Mouse (Mus musculus) CH12.LX (cell line): ENCODE measurements around the gene Cmc2. TPM values are rescaled to one million over a fixed set of nuclear protein-coding genes. Genes with fewer than 3 reads are reported as not detected.

ENCODE experiments used
- DNase-seq: peaks from one replicate; pipeline ENCODE4 v3.0.0-alpha.2; 2013; ENCODE audit errors: extremely low read depth
- H3K27ac ChIP-seq: 2 replicates; pipeline ENCODE4 v1.5.1; 2012; ENCODE audit warnings: low read depth, mild to moderate bottlenecking, control low read depth, moderate library complexity; ENCODE audit not compliant: insufficient read depth
- H3K27me3 ChIP-seq: replicated peaks from 2 replicates; pipeline ENCODE3; 2012; ENCODE audit warnings: inconsistent platforms
- H3K36me3 ChIP-seq, 2 experiments: replicated peaks in 1 of 2; 2 replicates each; pipeline versions ENCODE3 to v1.6.1; 2012; ENCODE audit warnings: inconsistent platforms in 1 of 2, low read length in 1 of 2, mild to moderate bottlenecking in 1 of 2, mixed read lengths in 1 of 2, moderate library complexity in 1 of 2; ENCODE audit not compliant: control insufficient read depth in 1 of 2, insufficient read depth in 1 of 2
- H3K4me1 ChIP-seq, 2 experiments: 2 replicates each; pipeline ENCODE4 v1.6.1; 2012; ENCODE audit warnings: inconsistent platforms in 1 of 2, moderate library complexity in 1 of 2; ENCODE audit not compliant: insufficient read depth in 2 of 2, control insufficient read depth in 1 of 2
- H3K4me2 ChIP-seq: 2 replicates; pipeline ENCODE4 v1.6.1; 2012; ENCODE audit warnings: low read depth, mild to moderate bottlenecking, control low read depth; ENCODE audit not compliant: poor library complexity, insufficient read depth, severe bottlenecking
- H3K4me3 ChIP-seq, 3 experiments: fragments of 150-350 bp in 1 of 3; sonication (generic) in 1 of 3; replicated peaks in 1 of 3; 2 replicates each; pipeline versions ENCODE3 to v1.5.1; 2011 to 2012; ENCODE audit warnings: low read depth in 2 of 3, low read length in 2 of 3, mild to moderate bottlenecking in 2 of 3, moderate library complexity in 2 of 3, control low read depth in 1 of 3, improper control_type of control experiment in 1 of 3, inconsistent platforms in 1 of 3, mixed read lengths in 1 of 3; ENCODE audit not compliant: poor library complexity in 1 of 3
- H3K79me2 ChIP-seq: replicated peaks from 2 replicates; pipeline ENCODE4 v1.6.1; 2012; ENCODE audit warnings: mild to moderate bottlenecking, moderate library complexity; ENCODE audit not compliant: control insufficient read depth, poor library complexity, insufficient read depth, severe bottlenecking; ENCODE audit errors: extremely low read depth
- H3K9ac ChIP-seq: 2 replicates; pipeline ENCODE4 v1.6.1; 2012; ENCODE audit warnings: low read depth, mild to moderate bottlenecking, control low read depth, moderate library complexity; ENCODE audit not compliant: insufficient read depth
- H3K9me3 ChIP-seq: replicated peaks from 2 replicates; pipeline ENCODE3; 2012; ENCODE audit warnings: low read length, inconsistent platforms, mixed read lengths
- CHD2 ChIP-seq: IDR thresholded peaks from 2 replicates; pipeline ENCODE4 v1.6.1; 2011; ENCODE audit warnings: low read length, improper control_type of control experiment
- CTCF ChIP-seq, 2 experiments: IDR thresholded peaks in 1 of 2; conservative IDR thresholded peaks in 1 of 2; 2 replicates each; pipeline ENCODE4 v1.5.1; 2011 to 2012; ENCODE audit warnings: low read depth in 2 of 2, low read length in 2 of 2, improper control_type of control experiment in 1 of 2, inconsistent platforms in 1 of 2, mild to moderate bottlenecking in 1 of 2, moderate library complexity in 1 of 2
- EP300 ChIP-seq: IDR thresholded peaks from 2 replicates; pipeline ENCODE4 v1.6.1; 2011; ENCODE audit warnings: low read length, improper control_type of control experiment
- ETS1 ChIP-seq: conservative IDR thresholded peaks from 2 replicates; pipeline ENCODE4 v1.6.1; 2012; ENCODE audit warnings: low read depth, mild to moderate bottlenecking, inconsistent platforms, low read length, improper control_type of control experiment, moderate library complexity
- GABPA ChIP-seq: IDR thresholded peaks from 2 replicates; pipeline ENCODE4 v1.6.1; 2012; ENCODE audit warnings: low read depth, low read length, improper control_type of control experiment, inconsistent platforms; ENCODE audit not compliant: insufficient replicate concordance
- IRF4 ChIP-seq: IDR thresholded peaks from 2 replicates; pipeline ENCODE4 v1.6.1; 2014; ENCODE audit warnings: low read depth, mild to moderate bottlenecking, inconsistent platforms, low read length, improper control_type of control experiment
- MAX ChIP-seq: IDR thresholded peaks from 2 replicates; pipeline ENCODE4 v1.6.1; 2011; ENCODE audit warnings: low read length, improper control_type of control experiment
- MAZ ChIP-seq: IDR thresholded peaks from 2 replicates; pipeline ENCODE4 v1.6.1; 2012; ENCODE audit warnings: low read depth, mild to moderate bottlenecking, inconsistent platforms, low read length, improper control_type of control experiment, moderate library complexity
- MEF2A ChIP-seq: IDR thresholded peaks from 2 replicates; pipeline ENCODE4 v1.6.1; 2014; ENCODE audit warnings: low read depth, mild to moderate bottlenecking, inconsistent platforms, low read length, improper control_type of control experiment, borderline replicate concordance
- NRF1 ChIP-seq: IDR thresholded peaks from 2 replicates; pipeline ENCODE4 v1.6.1; 2014; ENCODE audit warnings: low read depth, mild to moderate bottlenecking, inconsistent platforms, low read length, improper control_type of control experiment, moderate library complexity
- POLR2AphosphoS2 ChIP-seq: IDR thresholded peaks from 2 replicates; pipeline ENCODE4 v1.6.1; 2011; ENCODE audit warnings: low read depth, low read length, improper control_type of control experiment
- RCOR1 ChIP-seq: conservative IDR thresholded peaks from 2 replicates; pipeline ENCODE4 v1.6.1; 2012; ENCODE audit warnings: low read depth, mild to moderate bottlenecking, inconsistent platforms, low read length, improper control_type of control experiment
- SIN3A ChIP-seq: IDR thresholded peaks from 2 replicates; pipeline ENCODE4 v1.6.1; 2012; ENCODE audit warnings: low read length, improper control_type of control experiment, inconsistent platforms
- TBP ChIP-seq: conservative IDR thresholded peaks from 2 replicates; pipeline ENCODE4 v1.6.1; 2011; ENCODE audit warnings: low read depth, low read length, improper control_type of control experiment
- ZC3H11A ChIP-seq: IDR thresholded peaks from 2 replicates; pipeline ENCODE4 v1.6.1; 2012; ENCODE audit warnings: low read depth, mild to moderate bottlenecking, inconsistent platforms, low read length, improper control_type of control experiment
- ZKSCAN1 ChIP-seq: IDR thresholded peaks from 2 replicates; pipeline ENCODE4 v1.6.1; 2012; ENCODE audit warnings: low read depth, inconsistent platforms, low read length, improper control_type of control experiment, borderline replicate concordance
- ZMIZ1 ChIP-seq: IDR thresholded peaks from 2 replicates; pipeline ENCODE4 v1.6.1; 2012; ENCODE audit warnings: low read depth, mild to moderate bottlenecking, inconsistent platforms, low read length, improper control_type of control experiment
- ZNF384 ChIP-seq: IDR thresholded peaks from 2 replicates; pipeline ENCODE4 v1.6.1; 2012; ENCODE audit warnings: low read depth, low read length, improper control_type of control experiment, inconsistent platforms
- dilution Hi-C: fragments of 300-500 bp; cut with MboI; formaldehyde crosslinking; loops from 2 replicates; pipeline ENCODE4 v1.14.3; 2020; ENCODE audit warnings: low sequenced_read_pairs; ENCODE audit not compliant: extremely low pct_unique_long_range_greater_than_20kb, extremely low pct_ligation_motif_present
- in situ Hi-C: fragments of 300-500 bp; cut with MboI; formaldehyde crosslinking; loops from 3 replicates; pipeline ENCODE4 v1.14.3; 2019; ENCODE audit warnings: low sequenced_read_pairs, low pct_ligation_motif_present, low pct_unique_long_range_greater_than_20kb, mixed read lengths
- polyA plus RNA-seq: library from polyadenylated mRNA; unstranded; fragments of >175 nt; gene quantifications from 2 replicates; pipeline ENCODE4 v1.2.1, GENCODE M21; 2012; ENCODE audit warnings: low read depth; ENCODE audit not compliant: insufficient read length
- total RNA-seq, 2 experiments: library from RNA; depleted of rRNA; stranded (reverse); fragments of 300-350 nt in 1 of 2; fragments of >200 nt in 1 of 2; gene quantifications; 2 replicates each; pipeline ENCODE4 v1.2.3; 2012 to 2014

The Cmc2 gene
- total and polyA plus RNA-seq, 3 experiments, result 29.1 to 55.1 (median 39.4) TPM

- dilution Hi-C loops (no loop called here), in situ Hi-C loops (no loop called here)
- Histone ChIP-seq H3K36me3 (peaks cover 22 to 49% of the 10 kb centered on the region in 2 experiments), H3K4me3 (no peak overlapping the region), H3K4me2 (no peak overlapping the region), H3K9ac (no peak overlapping the region), H3K27me3 (no peaks in the 10 kb centered on the region), H3K27ac (no peak overlapping the region), H3K9me3 (no peaks in the 10 kb centered on the region), H3K4me1 (peaks cover 8 to 23% of the 10 kb centered on the region in 2 experiments), H3K79me2 (peaks cover 31% of the 10 kb centered on the region)
- TF ChIP-seq TBP, result no peak
- no peak for TF ChIP-seq ZKSCAN1
- no peak for TF ChIP-seq MAX
- no peak for TF ChIP-seq IRF4
- no peak for TF ChIP-seq ZNF384
- TF ChIP-seq ETS1, result no peak
- no peak for TF ChIP-seq RCOR1
- no peak for TF ChIP-seq EP300
- no peak for TF ChIP-seq CHD2
- TF ChIP-seq NRF1, result no peak
- no peak for TF ChIP-seq ZMIZ1
- no peak for TF ChIP-seq ZC3H11A
- no peak for DNase-seq
Observed at GRCm38 (mm10) chr8:116942284-116943058, 21.2 kb upstream of the Cmc2 start.

DNA sequence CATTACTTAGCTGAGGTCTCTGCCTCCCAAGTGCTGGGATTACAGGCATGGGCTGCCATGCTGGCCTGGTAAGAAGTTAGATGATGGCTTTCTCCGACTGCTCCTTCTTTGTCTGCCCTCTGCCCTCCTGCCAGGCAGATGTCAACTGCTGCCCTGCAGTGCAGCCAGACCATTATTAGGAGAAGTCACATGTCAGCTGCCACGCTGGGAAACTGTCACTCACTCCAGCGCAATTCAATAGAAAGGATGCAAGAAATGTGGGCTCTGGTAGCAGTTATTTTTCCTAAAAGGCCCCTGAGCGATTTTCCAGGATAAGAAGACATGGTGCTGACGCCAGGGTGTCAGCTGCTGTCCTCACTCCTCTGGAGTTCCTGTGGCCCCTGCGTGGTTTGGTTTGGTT, 14.3 kb upstream of the Cmc2 start:
- Histone ChIP-seq H3K4me1 (0 out of 4 replicates have a peak, but pooled peaks cover 0 to 3% of the 10 kb centered on the region in 2 experiments), H3K79me2 (no peaks in the 10 kb centered on the region), H3K4me3 (no peak overlapping the region), H3K36me3 (peaks cover 61 to 96% of the 10 kb centered on the region in 2 experiments), H3K27me3 (no peaks in the 10 kb centered on the region), H3K27ac (no peak overlapping the region), H3K9ac (no peak overlapping the region), H3K4me2 (no peak overlapping the region), H3K9me3 (no peaks in the 10 kb centered on the region)
- dilution Hi-C loops (no loop called here), in situ Hi-C loops (no loop called here)
- no peak for TF ChIP-seq MAZ
- no peak for TF ChIP-seq SIN3A
- no peak for TF ChIP-seq GABPA
- no peak for TF ChIP-seq MAX
- no peak for TF ChIP-seq CTCF (conservative IDR thresholded peaks at IDR 0.05 in 1 of 2, IDR thresholded peaks at IDR 0.05 in 1 of 2; ENCODE audit: low read depth in 2 of 2, low read length in 2 of 2)
- TF ChIP-seq POLR2AphosphoS2, result no peak
- TF ChIP-seq MEF2A, result no peak
- no peak for DNase-seq
